Mouse (Mus musculus): Measurements from ENCODE around the gene Iqsec3.

The Iqsec3 gene

GRCm38 (mm10) chr6:121473093-121473821 is at the start of gene Iqsec3:
Gene Iqsec3 (minus strand): TSS chr6:121473678.
- DNase-seq (ENCODE audit: low spot score in 2 of 2) = peak; percentile 72 to 83

GRCm38 (mm10) chr6:121522106-121522705 is 48.7 kb upstream of the Iqsec3 start:
- peak in 1 of 2 experiments; percentile 0 for DNase-seq (ENCODE audit: low spot score in 2 of 2)

- no peak for DNase-seq (ENCODE audit: low spot score in 2 of 2)
These were observed 47.6 kb upstream of the Iqsec3 start for GRCm38 (mm10) chr6:121521030-121521429.

GRCm38 (mm10) chr6:121519896-121520295 is 46.4 kb upstream of the Iqsec3 start:
- DNase-seq (ENCODE audit: low spot score in 2 of 2) = no peak

GRCm38 (mm10) chr6:121519266-121519810 is 45.9 kb upstream of the Iqsec3 start:
- DNase-seq (ENCODE audit: low spot score in 2 of 2) = no peak

GRCm38 (mm10) chr6:121517726-121518125 is 44.2 kb upstream of the Iqsec3 start:
- DNase-seq (ENCODE audit: low spot score in 2 of 2) = no peak

GRCm38 (mm10) chr6:121510381-121510780 is 36.9 kb upstream of the Iqsec3 start:
- no peak for DNase-seq (ENCODE audit: low spot score in 2 of 2)

- no peak for DNase-seq (ENCODE audit: low spot score in 2 of 2)
These were observed 36.4 kb upstream of the Iqsec3 start for GRCm38 (mm10) chr6:121509871-121510270.

- no peak for DNase-seq (ENCODE audit: low spot score in 2 of 2)
These were observed 34.8 kb upstream of the Iqsec3 start for GRCm38 (mm10) chr6:121508266-121508665.

GRCm38 (mm10) chr6:121501044-121501638 is 27.7 kb upstream of the Iqsec3 start:
- DNase-seq (ENCODE audit: low spot score in 2 of 2) = no peak

GRCm38 (mm10) chr6:121499856-121500255 is 26.4 kb upstream of the Iqsec3 start:
- DNase-seq (ENCODE audit: low spot score in 2 of 2) = no peak

- DNase-seq (ENCODE audit: low spot score in 2 of 2) = no peak
These were observed 25.5 kb upstream of the Iqsec3 start for GRCm38 (mm10) chr6:121498819-121499535.

GRCm38 (mm10) chr6:121495606-121496005 is 22.1 kb upstream of the Iqsec3 start:
- DNase-seq (ENCODE audit: low spot score in 2 of 2) = no peak

- DNase-seq (ENCODE audit: low spot score in 2 of 2) = no peak
These were observed 21.5 kb upstream of the Iqsec3 start for GRCm38 (mm10) chr6:121495026-121495425.

- DNase-seq (ENCODE audit: low spot score in 2 of 2) = no peak
These were observed 20.8 kb upstream of the Iqsec3 start for GRCm38 (mm10) chr6:121494319-121494718.

GRCm38 (mm10) chr6:121491339-121491738 is 17.9 kb upstream of the Iqsec3 start:
- DNase-seq (ENCODE audit: low spot score in 2 of 2) = no peak

- DNase-seq (ENCODE audit: low spot score in 2 of 2) = no peak
These were observed 1.2 kb downstream of the Iqsec3 start for GRCm38 (mm10) chr6:121472273-121472672.

- DNase-seq (ENCODE audit: low spot score in 2 of 2) = no peak
These were observed 5.2 kb downstream of the Iqsec3 start for GRCm38 (mm10) chr6:121468235-121468634.

- no peak for DNase-seq (ENCODE audit: low spot score in 2 of 2)
These were observed 10.7 kb downstream of the Iqsec3 start for GRCm38 (mm10) chr6:121462628-121463340.

GRCm38 (mm10) chr6:121457381-121457780 is 16.1 kb downstream of the Iqsec3 start:
- no peak for DNase-seq (ENCODE audit: low spot score in 2 of 2)

GRCm38 (mm10) chr6:121456651-121457050 is 16.8 kb downstream of the Iqsec3 start:
- DNase-seq (ENCODE audit: low spot score in 2 of 2) = no peak

Data from frontal cortex, postnatal 10 days (tissue).